Mouse (Mus musculus): ENCODE measurements at regions not wholly inside any gene's neighbourhood (a gene's known extent, or its start where the extent isn't known, plus 50 kb on each side); places are given as distances from the start of the nearest gene placed in this dataset.

DNA sequence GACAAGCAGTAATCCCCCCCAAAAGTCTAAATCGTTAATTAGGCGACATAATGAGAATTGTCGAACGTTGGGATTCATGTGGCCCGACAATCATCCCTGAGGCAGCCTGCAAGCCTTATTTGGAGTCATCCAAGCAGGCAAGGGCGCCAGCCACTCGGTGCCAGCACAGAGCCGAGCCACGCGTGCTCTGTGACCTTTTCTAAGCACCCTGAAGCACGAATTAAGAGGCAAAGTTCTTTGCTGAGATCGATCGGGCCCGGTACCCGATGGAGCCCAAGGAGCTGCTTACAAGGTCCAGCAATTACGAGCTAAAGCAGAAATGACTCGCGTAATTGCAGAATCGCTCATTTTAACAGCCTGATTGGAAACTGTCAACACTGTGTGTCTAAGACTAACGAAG lies 61.9 kb upstream of the Ppp2r5c start:
- no peak for DNase-seq
- Histone ChIP-seq H3K36me3 (replicated peaks; ENCODE audit: insufficient read depth, low read length) (no peaks in the 10 kb centered on the region), H3K4me1 (ENCODE audit: insufficient read depth) (peaks cover 4% of the 10 kb centered on the region), H3K27ac (ENCODE audit: low read depth) (no peak overlapping the region), H3K4me3 (ENCODE audit: low read depth, low read length) (no peak overlapping the region), H3K4me2 (ENCODE audit: low read depth, low read length) (no peak overlapping the region), H3K9me3 (ENCODE audit: low read length) (no peaks in the 10 kb centered on the region), H3K27me3 (ENCODE audit: insufficient read depth, low read length) (no peaks in the 10 kb centered on the region), H3K9ac (replicated peaks) (no peak overlapping the region)
- WGBS (ENCODE audit: insufficient replicate concordance), result 82% methylated on average over 20 of the region's 20 CpGs
- no peak for TF ChIP-seq CTCF (IDR thresholded peaks at IDR 0.05; ENCODE audit: low read depth)
- no peak for TF ChIP-seq EP300 (IDR thresholded peaks at IDR 0.05; ENCODE audit: low read depth)
- ATAC-seq, result no peak

DNA sequence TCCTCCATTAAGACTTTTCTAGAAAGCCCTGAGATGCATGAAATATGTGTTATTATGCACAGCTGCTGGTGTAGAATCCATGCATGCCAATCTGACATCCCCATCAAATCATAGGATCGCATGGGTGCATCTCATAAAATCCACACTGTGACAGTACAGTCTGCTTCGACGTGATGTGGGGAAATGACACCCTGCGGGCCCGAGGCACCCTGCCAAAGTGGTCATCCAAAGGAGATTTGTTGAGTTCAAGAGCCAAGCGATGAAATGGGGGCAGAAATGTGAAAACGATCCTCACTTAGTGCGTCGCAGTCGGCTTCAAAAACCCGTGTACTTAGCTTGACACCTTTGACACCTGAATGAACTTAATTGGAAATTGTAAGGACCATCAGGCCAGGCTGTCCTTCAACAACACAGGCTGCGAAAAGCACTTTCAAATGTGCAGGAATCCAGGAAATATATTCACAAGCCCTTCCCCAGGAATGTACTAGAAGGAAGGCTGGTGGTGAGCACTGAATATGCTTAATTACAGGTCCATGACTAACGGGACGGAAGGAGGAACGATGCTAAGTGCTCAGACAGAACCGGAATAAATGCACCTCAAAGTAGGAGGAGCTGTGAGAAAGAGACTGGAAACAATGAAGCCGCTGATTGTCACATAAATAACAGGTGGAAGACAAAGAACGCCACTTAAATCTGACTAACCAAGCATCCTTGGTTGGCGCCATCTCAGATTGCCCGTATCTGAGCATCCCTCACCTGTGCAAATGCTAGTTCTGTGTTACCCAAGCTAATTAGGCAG lies 60.9 kb upstream of the Ppp2r5c start:
- WGBS (ENCODE audit: insufficient replicate concordance), result 79% methylated on average over 20 of the region's 20 CpGs
- TF ChIP-seq CTCF (IDR thresholded peaks at IDR 0.05; ENCODE audit: low read depth), result no peak
- no peak for TF ChIP-seq EP300 (IDR thresholded peaks at IDR 0.05; ENCODE audit: low read depth)
- DNase-seq, result no peak

DNA sequence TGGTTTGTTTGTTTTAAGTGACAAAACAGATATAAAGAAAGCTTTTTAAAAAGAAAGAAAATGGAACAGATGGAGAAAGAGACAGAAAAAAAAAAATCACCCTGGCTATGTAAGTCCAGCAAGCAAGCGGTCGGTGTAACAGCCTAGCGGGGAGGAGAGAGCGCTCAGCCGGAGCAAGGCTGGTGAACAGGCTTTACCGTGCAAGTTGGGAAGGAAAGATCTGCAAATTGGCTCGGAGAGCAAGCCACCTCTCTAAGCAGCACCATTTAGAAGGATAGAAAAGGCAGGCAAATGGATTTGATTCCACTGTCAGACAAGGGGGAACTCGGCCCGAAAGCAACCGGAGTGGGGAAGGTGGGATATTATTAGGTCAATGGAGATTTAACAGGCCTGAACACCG lies 59.9 kb upstream of the Ppp2r5c start:
- ATAC-seq, result no peak
- 85% methylated on average over 11 of the region's 11 CpGs for WGBS (ENCODE audit: insufficient replicate concordance)
- no peaks in the 10 kb centered on the region for H3K9me3 ChIP-seq (ENCODE audit: low read length)

More for the DNA sequence above, 60.9 kb upstream of the Ppp2r5c start:
- no peak for ATAC-seq
- Histone ChIP-seq H3K9ac (replicated peaks) (no peak overlapping the region), H3K9me3 (ENCODE audit: low read length) (no peaks in the 10 kb centered on the region), H3K27ac (ENCODE audit: low read depth) (no peak overlapping the region), H3K4me3 (ENCODE audit: low read depth, low read length) (no peak overlapping the region), H3K4me1 (ENCODE audit: insufficient read depth) (peaks cover 4% of the 10 kb centered on the region), H3K4me2 (ENCODE audit: low read depth, low read length) (no peak overlapping the region), H3K27me3 (ENCODE audit: insufficient read depth, low read length) (no peaks in the 10 kb centered on the region), H3K36me3 (replicated peaks; ENCODE audit: insufficient read depth, low read length) (no peaks in the 10 kb centered on the region)

DNA sequence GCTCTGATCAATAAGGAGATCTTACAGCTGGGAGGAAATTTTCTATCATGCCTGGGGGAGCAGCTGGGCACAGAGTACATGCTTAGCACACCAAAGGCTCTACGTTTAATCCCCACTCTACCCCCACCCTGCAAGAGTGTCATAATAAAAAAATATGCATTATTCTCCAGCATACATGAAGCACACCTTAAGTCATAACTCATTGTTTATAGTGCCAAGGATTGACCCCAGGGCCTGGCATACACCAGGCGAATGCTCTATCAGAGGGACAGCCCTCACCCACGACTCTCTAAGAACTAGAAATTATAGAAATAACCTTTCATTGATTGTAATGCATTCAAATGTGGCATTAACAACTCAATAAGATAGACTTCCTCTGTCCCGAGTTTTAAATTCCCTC lies 59.4 kb upstream of the Ppp2r5c start:
- H3K27ac ChIP-seq (ENCODE audit: low read depth), result no peak overlapping the region
- no peak for TF ChIP-seq EP300 (IDR thresholded peaks at IDR 0.05; ENCODE audit: low read depth)
- no peak for TF ChIP-seq CTCF (IDR thresholded peaks at IDR 0.05; ENCODE audit: low read depth)
- H3K36me3 ChIP-seq (replicated peaks; ENCODE audit: insufficient read depth, low read length), result no peaks in the 10 kb centered on the region
- H3K4me1 ChIP-seq (ENCODE audit: insufficient read depth), result no peaks in the 10 kb centered on the region
- DNase-seq (no peak), ATAC-seq (no peak)
- H3K27me3 ChIP-seq (ENCODE audit: insufficient read depth, low read length), result no peaks in the 10 kb centered on the region
- no peak overlapping the region for H3K4me2 ChIP-seq (ENCODE audit: low read depth, low read length)
- H3K4me3 ChIP-seq (ENCODE audit: low read depth, low read length), result no peak overlapping the region
- no peaks in the 10 kb centered on the region for H3K9me3 ChIP-seq (ENCODE audit: low read length)
- 70% methylated on average over 4 of the region's 4 CpGs for WGBS (ENCODE audit: insufficient replicate concordance)
- H3K9ac ChIP-seq (replicated peaks), result no peak overlapping the region

More for the DNA sequence above, 59.9 kb upstream of the Ppp2r5c start:
- TF ChIP-seq CTCF (IDR thresholded peaks at IDR 0.05; ENCODE audit: low read depth) (no peak), EP300 (IDR thresholded peaks at IDR 0.05; ENCODE audit: low read depth) (no peak)
- DNase-seq, result no peak
- Histone ChIP-seq H3K4me1 (ENCODE audit: insufficient read depth) (no peaks in the 10 kb centered on the region; the same call in 1 of the 2 replicates), H3K36me3 (replicated peaks; ENCODE audit: insufficient read depth, low read length) (no peaks in the 10 kb centered on the region), H3K4me3 (ENCODE audit: low read depth, low read length) (no peak overlapping the region), H3K27ac (ENCODE audit: low read depth) (no peak overlapping the region), H3K4me2 (ENCODE audit: low read depth, low read length) (no peak overlapping the region), H3K9ac (replicated peaks) (no peak overlapping the region), H3K27me3 (ENCODE audit: insufficient read depth, low read length) (no peaks in the 10 kb centered on the region)

DNA sequence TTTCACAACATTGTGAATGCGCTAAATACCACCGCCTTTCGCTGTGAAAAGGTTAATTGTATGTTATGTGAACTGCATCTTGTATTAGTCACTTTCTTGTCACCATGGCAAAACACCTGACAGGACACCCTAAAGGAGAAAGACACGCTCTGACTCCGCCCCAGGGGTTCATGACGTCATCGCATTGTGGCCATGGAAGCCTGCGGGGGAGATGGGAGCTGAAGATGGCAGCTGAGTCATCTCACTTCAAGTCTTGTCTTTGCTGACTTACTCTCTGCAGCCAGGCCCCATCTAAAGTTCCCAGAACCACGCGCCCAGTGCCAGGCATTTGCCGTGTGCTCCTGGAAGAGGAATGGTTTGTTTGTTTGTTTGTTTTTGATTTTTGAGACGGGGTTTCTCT lies 57.5 kb upstream of the Ppp2r5c start:
- ATAC-seq (no peak), DNase-seq (no peak)
- 64% methylated on average over 12 of the region's 12 CpGs for WGBS (ENCODE audit: insufficient replicate concordance)
- Histone ChIP-seq H3K4me2 (ENCODE audit: low read depth, low read length) (no peak overlapping the region), H3K4me3 (ENCODE audit: low read depth, low read length) (no peak overlapping the region), H3K27me3 (ENCODE audit: insufficient read depth, low read length) (no peaks in the 10 kb centered on the region), H3K9ac (replicated peaks) (no peak overlapping the region), H3K36me3 (replicated peaks; ENCODE audit: insufficient read depth, low read length) (no peaks in the 10 kb centered on the region), H3K9me3 (ENCODE audit: low read length) (no peaks in the 10 kb centered on the region), H3K4me1 (ENCODE audit: insufficient read depth) (no peaks in the 10 kb centered on the region), H3K27ac (ENCODE audit: low read depth) (no peak overlapping the region)
- TF ChIP-seq EP300 (IDR thresholded peaks at IDR 0.05; ENCODE audit: low read depth) (no peak), CTCF (IDR thresholded peaks at IDR 0.05; ENCODE audit: low read depth) (no peak)

DNA sequence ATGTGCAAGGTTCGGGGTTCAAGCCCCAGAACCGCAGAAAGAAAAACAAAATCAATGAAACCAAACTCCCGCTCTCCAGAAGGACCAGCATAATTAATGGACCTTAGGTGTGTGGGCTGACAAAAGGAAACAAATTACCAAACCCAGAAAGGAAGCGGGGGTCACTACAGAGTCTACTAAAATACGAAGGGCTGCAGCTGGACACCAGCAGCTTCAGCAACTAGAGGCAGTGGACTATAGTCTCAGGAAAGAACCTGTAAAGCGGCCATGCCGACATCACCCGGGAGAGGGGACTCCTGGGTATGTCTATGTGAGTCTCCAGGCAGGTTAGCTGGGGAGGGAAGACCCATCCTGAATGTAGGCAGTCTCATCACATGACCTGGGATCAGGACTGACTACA lies 55.5 kb upstream of the Ppp2r5c start:
- no peak overlapping the region for H3K9ac ChIP-seq (replicated peaks)
- no peak overlapping the region for H3K4me3 ChIP-seq (ENCODE audit: low read depth, low read length)
- H3K36me3 ChIP-seq (replicated peaks; ENCODE audit: insufficient read depth, low read length), result no peaks in the 10 kb centered on the region
- no peaks in the 10 kb centered on the region for H3K9me3 ChIP-seq (ENCODE audit: low read length)
- no peak overlapping the region for H3K4me2 ChIP-seq (ENCODE audit: low read depth, low read length)
- no peak overlapping the region for H3K27ac ChIP-seq (ENCODE audit: low read depth)
- no peak for DNase-seq
- no peaks in the 10 kb centered on the region for H3K4me1 ChIP-seq (ENCODE audit: insufficient read depth)
- TF ChIP-seq EP300 (IDR thresholded peaks at IDR 0.05; ENCODE audit: low read depth) (no peak), CTCF (IDR thresholded peaks at IDR 0.05; ENCODE audit: low read depth) (no peak)
- WGBS (ENCODE audit: insufficient replicate concordance), result 79% methylated on average over 8 of the region's 8 CpGs
- H3K27me3 ChIP-seq (ENCODE audit: insufficient read depth, low read length), result no peaks in the 10 kb centered on the region
- ATAC-seq, result no peak
